Mouse (Mus musculus): Measurements from ENCODE around the gene Tsc2.

Gene Tsc2

DNA sequence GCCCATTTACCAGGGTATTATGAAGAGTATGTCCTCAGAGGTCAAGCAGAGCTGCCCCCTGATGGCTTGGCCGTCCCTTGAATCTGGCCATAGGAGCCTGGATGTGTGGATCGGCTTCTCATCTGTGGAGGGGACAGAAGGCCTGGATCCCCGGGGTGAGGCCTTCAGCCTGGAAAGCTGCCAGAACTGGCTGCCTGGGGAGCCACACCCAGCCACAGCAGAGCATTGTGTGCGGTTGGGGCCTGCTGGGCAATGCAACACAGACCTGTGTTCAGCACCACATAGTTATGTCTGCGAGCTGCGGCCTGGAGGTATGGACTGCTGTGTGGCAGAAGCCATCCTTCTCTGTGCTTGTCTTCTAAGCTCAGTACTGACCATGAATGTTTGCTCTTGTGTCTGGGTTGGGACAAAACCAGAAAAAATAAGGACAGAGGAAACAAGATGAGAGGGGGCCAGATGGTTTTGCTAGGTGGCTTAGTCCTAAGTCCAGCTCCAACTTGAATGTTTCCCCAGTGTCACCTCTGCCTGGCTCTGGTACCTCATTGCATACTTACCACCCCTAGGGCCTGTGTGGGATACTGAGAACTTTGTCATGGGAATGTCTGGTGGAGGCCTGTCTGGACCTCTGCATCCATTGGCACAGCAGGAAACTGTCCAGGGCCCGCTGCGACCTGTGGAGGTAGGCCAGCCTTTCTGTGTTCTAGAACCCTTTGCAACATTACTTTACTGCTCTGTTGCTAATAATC, 65.2 kb downstream of the Tsc2 start:
- DNase-seq (ENCODE audit: extremely low spot score): no peak

DNA sequence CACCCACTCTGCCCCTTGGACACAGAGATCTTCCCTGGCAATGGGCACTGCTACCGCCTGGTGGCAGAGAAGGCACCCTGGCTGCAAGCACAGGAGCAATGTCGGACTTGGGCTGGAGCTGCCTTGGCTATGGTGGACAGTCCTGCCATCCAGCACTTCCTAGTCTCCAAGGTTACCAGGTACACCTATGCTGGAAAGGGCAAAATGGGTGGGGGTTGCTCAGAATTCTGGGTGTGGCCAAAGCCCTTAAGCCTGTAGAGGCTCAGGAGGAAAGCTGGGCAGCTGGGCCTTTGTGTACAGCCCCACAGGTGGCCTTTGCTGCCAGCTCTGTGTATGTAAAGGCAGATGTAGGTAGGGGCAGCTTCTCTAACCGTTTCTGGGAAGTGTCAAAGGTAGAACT, 66.6 kb downstream of the Tsc2 start:
- DNase-seq (ENCODE audit: extremely low spot score): no peak

DNA sequence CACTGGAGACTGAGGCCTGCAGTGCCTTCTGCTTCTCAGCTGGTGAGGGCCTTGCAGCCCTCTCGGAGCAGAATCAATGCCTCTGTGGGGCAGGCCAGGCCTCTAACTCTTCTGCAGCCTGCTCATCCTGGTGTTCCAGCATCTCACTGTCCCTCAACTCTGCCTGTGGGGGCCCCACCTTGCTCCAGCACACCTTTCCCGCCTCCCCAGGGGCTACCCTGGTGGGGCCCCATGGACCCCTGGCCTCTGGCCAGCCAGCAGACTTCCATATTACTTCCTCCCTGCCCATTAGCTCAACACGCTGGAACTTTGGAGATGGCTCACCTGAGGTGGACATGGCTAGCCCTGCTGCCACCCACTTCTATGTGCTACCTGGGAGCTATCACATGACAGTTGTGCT, 67.3 kb downstream of the Tsc2 start:
- no peak for DNase-seq (ENCODE audit: extremely low spot score)

DNA sequence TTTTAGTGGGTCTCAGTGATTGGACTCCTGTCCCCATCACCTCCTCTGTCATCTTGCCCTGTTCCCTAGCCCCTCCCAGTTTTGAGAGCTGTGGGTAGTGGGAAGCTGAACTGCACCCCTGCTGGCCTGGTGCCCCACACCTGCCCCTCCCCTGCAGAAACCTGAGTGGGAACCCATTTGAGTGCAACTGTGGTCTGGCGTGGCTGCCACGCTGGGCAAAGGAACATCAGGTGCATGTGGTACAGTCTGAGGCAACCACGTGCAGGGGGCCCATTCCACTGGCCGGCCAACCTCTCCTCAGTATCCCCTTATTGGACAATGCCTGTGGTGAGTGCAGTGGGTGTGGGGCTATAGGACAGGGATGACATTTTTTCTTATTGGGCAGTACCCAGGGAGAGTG, 68.0 kb downstream of the Tsc2 start:
- no peak for DNase-seq (ENCODE audit: extremely low spot score)

DNA sequence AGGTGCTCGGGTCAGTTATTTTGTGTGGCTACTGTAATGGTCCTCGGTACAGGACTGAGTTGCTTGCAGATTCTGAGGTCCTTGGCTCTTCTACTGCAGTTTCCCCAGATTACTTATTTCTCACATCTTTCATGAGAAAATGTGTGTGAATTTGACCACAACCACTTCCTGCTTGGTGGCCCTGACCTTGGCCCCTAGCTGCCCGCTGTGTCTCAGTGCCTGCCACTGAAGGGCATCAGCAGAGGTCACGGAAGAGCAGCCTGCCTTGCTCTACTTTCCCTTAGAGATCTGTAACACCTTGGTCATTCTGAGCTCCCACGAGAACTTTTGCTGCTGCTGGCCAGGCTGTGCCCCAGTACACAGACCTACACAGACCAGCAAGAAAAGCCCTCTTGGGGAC, 68.8 kb downstream of the Tsc2 start:
- no peak for DNase-seq (ENCODE audit: extremely low spot score)

GRCm38 (mm10) chr17:24561592-24561991, 70.8 kb downstream of the Tsc2 start:
- DNase-seq (ENCODE audit: extremely low spot score): no peak

GRCm38 (mm10) chr17:24560301-24561028, 72.0 kb downstream of the Tsc2 start:
- DNase-seq (ENCODE audit: extremely low spot score): no peak

GRCm38 (mm10) chr17:24559146-24559545, 73.3 kb downstream of the Tsc2 start:
- no peak for DNase-seq (ENCODE audit: extremely low spot score)

DNA sequence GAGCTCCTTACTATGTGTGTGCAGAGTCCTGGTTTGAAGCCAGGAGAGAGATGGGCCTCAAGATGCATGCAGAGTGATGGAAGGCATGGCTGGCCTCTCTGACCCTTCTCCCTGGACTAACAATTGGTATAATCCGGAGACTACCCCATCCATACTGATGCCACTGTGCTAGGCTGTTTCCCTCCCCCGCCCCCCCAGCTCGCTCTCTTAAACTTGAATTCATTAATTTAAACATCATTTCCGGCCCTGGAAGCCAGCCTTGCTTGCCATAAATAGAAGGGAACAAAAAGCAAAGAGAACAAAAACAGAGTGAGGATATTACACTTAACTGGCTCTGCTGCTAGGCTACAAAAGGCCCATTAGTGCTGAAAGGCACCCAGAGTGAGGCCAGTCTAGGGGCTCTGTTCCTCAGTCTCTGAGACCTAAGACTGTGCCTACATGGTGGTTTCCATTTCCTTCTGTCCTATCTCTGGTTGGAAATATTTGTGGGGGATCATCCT, 73.8 kb downstream of the Tsc2 start:
- peak; percentile 19 for DNase-seq (ENCODE audit: extremely low spot score)

- no peak for DNase-seq (ENCODE audit: extremely low spot score)
Measured at GRCm38 (mm10) chr17:24557091-24557490, 75.3 kb downstream of the Tsc2 start.

- no peak for DNase-seq (ENCODE audit: extremely low spot score)
Measured at GRCm38 (mm10) chr17:24551050-24551444, 81.4 kb downstream of the Tsc2 start.

DNA sequence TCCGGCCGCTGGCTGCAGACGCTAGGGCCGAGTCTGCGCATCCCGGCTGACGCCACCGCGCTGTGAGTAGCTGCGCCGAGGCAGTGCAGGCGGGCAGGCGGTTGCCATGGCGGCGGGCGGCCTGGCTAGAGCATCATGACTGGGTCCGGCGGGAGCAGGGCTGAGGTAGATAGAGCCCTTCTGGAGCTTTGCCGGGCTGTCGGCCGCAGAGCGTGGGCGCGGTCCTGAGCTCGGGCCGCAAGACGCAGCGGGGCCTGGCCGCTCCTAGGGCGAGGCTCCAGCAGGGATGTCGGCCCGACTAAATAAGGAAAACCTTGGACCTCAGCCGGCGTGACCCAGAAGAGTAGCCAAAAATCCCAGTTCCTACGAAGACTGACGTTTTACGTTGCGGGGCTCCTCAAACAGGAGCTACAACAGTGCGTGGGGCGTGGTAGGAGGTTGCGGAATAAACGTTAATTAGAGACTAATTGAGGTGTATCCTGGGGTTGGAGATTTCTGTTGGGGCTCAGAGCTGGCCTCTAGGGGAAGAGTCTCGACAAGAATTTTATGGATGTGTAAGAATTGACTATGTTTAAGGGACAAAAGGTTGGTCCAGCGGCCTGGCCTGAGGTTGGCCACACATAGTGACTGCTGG, 81.9 kb downstream of the Tsc2 start:
- no peak for DNase-seq (ENCODE audit: extremely low spot score)

DNA sequence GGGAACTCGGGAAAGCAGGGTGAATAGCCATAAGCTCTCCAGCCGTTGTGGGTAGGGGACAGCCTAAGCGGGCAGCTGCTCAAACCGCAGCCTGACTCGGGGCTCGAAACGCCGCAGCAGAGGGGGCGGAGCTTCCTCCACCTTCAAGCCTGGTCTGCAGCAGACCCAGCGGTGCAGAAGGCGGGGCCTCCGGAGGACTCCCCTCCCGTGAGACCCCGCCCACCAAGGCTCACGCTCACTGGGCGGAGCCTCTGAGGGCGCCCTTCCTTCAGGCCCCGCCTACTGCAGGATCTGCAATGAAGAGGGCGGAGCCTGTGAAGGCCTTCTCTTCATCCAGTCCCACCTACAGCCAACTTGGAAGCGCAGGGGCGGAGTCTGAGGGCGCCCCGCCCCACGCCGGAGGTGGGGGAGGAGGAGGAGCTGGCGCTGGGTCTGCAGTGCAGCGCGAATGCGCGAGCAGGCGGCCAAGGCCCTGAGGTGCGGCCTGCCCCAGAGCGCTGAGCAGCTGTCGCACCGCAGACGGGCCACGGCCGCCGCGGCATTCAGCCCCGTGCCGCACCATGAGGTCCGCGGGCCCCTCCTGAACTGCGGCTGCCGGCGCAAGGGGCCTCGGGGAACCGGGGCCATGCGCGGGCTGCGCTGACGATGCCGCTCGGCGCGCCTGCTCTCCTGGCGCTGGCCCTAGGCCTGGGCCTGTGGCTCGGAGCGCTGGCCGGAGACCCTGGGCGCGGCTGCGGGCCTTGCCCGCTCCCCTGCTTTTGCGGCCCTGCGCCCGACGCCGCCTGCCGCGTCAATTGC, 82.6 kb downstream of the Tsc2 start, which contains the start of gene Pkd1:
Pkd1 (plus strand) TSS at position 217 of the 798 bp plus-strand sequence.
- peak; percentile 100 for DNase-seq (ENCODE audit: extremely low spot score)

GRCm38 (mm10) chr17:24548921-24549617, 83.4 kb downstream of the Tsc2 start:
- no peak for DNase-seq (ENCODE audit: extremely low spot score)

GRCm38 (mm10) chr17:24548435-24548834, 84.0 kb downstream of the Tsc2 start:
- DNase-seq (ENCODE audit: extremely low spot score): no peak

GRCm38 (mm10) chr17:24546234-24546633, 86.2 kb downstream of the Tsc2 start:
- no peak for DNase-seq (ENCODE audit: extremely low spot score)

Data from embryo, embryonic 9.5 days (tissue).